Mouse (Mus musculus) gonadal fat pad, adult 2 months (tissue): ENCODE measurements around the gene Pde11a. TPM values are rescaled to one million over a fixed set of nuclear protein-coding genes. Genes with fewer than 3 reads are reported as not detected.

Experiments used
- DNase-seq: peaks from one replicate; pipeline ENCODE4 v3.0.0-alpha.2; 2012; ENCODE audit warnings: low read depth
- polyA plus RNA-seq: library from polyadenylated mRNA; depleted of rRNA; stranded (reverse); fragments of >200 nt; gene quantifications from 2 replicates; pipeline ENCODE4 v1.2.3, GENCODE M21; 2012

Pde11a gene
- polyA plus RNA-seq, 1 experiment: 1.0 TPM

DNA sequence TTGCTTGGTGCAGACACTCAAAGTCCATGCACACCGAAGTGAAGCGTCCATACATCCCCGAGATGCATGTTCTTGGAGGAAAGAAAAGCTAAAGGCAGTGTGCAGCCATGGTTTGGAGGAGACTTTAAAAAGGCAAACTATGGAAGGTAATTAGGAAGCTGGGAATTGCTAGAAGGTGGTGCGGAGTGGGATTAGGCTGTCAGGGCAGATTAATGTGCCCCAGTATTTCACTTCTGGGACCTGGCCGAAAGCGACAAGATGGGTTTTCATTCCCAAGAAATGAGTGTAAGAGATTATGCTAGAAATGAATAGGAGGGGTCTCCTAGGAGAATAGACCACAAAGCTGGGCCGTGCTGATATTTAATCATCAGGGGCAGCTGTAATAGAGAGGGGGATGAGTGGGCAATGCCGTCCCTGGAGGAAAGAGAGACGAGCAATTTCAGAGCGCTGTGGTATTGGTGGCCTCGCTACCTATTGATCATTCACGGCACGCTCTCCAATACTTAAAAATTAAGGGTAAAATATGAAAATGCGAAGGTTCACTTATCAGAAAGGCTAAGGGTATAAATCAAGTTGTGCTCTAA lies 284.7 kb downstream of the Pde11a start:
- no peak for DNase-seq

DNA sequence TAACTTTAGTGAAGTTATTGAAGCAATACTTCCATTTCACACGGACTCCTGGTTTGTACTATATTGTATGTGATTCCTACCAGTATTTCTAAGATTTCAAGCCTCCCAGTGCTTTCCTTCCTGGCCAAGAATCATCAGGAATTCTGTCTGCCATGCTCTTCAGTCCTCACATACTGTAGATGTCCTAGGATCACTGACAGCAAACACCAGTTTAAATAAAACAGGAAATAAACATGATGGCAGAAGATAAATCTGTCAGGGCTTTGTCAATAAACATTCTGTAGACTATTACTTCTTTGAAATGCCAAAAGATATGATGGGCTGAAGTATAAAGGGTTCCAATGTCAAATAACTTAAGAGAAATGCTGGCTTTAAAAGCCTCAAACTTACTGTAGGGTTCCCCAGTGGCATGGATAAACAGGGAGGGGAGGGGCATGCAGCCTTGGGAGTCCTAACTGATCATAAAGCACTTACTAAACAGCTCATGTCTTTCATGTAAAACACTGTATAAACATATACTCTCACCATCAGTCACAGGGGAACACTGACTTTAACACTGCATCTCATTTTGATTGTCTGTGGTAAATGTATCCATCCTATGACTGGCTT lies 285.6 kb downstream of the Pde11a start:
- no peak for DNase-seq

DNA sequence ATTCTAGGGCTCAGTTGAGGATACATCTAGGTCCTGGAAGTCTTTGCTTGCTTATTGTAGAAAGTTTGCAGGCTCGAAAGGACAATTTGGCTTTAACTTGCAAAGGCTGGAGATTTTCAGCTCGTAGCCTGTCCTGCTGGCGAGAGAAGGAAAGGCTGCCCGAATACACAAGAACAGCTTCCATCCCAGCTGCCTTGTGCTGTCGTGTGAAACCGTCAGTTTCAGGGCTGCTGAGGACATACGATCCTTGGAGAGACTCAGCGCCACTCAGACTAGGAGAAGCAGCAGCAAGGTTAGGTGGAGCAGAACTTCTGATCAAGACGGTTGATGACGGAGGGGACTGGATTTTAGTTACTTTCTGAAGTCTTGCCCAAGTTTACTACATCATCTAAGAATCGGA lies 287.2 kb downstream of the Pde11a start:
- no peak for DNase-seq

DNA sequence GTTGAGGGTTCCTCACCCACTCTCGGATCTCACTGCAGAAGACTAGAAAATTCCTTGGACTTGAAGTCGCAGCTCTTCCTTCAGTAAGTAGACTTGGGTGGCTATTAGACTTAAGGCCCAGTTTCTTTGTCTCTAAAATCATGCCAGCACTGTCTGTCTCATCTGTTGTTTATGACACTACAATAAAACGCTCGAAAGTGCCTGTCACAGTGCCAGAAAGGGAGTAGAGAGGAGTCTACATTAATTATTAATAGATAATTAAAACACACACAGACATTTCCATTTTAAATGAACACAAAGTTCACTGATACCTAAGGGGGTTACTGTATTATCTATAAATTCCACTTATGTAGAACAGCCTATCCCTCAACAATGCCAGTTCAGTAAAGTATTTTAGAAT lies 287.7 kb downstream of the Pde11a start:
- DNase-seq: no peak

DNA sequence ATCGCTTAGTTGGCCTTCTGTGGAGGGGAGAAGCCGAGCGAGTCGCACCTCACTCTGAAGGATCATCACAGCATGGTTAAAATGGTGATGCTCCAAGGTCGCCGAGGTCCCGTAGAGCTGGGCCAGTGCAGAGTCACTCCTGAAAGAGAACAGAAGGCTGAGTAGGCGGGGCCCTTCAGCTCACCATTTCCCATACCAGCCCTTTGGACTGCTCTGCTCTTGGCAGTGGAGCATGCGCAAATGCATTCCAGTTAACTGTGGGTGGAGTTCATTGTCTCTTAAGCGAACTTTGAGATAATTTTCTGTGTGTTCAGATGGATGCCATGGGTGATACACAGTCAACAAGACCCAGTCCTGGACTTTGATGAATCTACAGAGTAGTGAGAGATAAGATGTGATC lies 288.5 kb downstream of the Pde11a start:
- no peak for DNase-seq

DNA sequence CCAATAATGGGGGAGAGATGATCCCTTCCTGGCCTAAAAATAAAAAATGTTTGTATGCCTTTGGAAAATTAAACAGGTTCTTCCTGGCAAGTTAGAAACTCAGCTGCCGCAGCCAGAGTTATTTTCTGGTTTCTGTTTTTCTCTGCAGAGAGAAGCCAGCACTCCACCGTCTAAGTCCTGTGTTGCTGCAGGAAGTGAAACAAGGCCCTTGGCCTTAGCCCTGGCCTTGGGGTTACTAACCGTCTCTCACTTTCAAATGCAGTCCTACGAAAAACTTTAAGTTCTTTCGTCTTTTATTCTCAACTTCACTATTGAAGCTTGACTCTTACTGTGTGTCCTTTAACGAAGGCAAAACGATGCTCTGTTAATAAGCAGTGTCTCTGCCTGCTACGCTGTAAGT lies 289.0 kb downstream of the Pde11a start:
- DNase-seq: no peak

DNA sequence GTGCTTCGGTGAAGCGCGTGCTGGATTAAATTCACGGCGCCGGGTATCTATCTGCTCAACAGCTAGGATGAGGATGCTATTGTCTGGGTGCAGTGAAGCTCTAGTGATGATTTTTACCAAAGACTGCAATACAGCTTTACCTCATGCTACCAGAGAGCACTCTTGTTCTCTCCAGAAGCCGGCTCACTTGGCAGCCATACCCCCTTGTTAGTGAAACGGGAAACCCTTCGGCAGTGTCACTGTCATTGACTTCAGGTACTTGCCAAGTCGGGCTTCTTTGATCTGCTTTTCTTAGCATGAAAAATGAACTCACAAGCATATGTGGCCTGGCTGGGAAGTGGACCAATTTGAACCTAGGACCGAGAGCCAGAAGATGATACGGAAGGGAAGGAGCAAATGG lies 290.8 kb downstream of the Pde11a start:
- DNase-seq: no peak

DNA sequence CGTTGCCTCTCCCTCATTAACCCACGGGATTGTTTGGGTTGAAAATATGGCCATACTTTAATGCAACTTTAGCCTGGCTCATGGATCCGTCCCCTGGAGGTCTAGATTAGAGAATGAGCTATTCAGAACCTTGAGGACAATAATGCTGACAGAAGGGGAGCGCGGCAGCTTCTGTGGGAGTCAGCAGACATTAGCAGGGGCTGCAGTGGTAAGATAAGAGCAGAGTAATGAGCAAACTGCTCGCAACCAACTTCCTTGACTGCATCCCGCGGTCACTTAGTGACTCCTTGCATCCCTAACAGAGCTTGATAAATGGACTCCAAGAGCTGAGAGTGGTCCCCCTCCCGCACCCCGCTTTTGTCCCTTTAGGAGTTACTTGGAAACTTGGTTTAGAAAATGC lies 296.4 kb downstream of the Pde11a start:
- DNase-seq: no peak

DNA sequence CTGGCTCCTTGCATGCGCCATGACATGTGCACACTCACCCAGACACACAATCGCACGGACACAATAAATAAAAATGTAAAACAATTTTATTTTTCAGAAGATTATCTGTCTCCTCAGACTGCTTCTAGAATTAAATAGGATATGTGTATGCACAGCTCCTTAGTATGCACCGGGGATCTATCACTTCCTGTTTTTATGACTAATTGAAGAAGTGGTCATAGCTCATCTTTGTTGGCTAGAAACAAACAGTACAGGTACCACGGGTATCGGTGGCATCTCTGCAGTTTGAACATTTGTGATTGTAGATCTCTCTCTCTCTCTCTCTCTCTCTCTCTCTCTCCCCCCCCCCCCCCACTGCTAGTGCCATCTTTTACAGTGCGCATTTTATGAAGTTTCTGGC lies 298.5 kb downstream of the Pde11a start:
- no peak for DNase-seq

DNA sequence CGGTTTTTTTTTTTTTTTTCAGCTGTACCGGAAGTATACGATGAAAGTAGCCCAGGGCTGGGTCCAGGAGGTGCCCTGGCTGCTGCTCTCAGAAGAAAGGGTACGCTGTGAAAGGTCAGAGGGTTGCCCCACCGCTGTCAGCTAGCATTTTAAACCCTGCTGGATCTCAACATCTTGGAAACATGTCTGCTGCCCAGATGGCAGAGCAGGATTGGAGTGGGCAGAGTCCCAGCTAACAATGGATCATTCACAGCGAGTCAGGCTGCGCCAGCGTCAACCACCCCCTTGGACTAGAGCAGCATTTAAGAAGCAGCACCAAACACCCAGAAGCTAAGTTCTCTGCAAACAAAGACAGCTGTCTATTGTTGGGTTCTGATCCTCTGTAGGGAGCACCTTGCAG lies 308.5 kb downstream of the Pde11a start:
- no peak for DNase-seq

DNA sequence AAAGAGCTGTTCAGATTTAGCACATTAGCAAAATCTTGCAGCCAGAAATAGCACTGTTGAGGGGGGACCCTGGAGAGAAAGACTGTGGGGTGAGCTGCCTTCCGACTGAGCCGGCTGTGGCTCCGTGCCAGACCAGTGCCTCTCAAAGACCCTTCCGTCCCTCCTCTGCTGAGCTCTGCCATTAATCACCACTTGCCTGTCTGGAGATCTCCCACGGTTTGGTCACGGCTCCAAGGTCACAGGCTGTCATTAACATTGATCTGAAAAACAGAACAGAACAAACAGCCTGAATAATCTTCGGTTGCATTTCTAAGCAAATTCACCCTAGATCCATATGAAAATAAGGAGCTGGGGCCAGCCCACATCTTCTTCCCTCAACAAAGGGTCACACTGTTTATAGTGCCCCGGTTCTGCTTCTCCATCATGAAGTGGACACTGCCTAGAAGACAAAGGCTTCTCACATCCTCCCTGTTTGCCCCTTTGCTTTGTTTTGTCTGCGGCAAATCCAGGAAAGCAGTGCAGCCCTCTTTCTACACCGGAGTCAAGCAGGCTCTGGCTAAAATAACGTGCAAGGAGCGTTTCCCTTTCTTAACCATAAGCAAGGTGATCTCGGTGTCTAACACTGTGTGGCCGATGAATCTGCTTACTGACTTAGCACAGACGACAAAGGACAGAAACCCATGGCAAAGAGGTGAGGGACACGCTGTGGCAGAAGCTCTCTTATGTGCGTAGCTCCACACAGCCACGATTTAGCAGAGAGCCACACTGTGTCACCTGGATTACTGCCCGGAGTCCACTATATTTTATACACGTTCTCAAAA lies 309.3 kb downstream of the Pde11a start:
- no peak for DNase-seq

DNA sequence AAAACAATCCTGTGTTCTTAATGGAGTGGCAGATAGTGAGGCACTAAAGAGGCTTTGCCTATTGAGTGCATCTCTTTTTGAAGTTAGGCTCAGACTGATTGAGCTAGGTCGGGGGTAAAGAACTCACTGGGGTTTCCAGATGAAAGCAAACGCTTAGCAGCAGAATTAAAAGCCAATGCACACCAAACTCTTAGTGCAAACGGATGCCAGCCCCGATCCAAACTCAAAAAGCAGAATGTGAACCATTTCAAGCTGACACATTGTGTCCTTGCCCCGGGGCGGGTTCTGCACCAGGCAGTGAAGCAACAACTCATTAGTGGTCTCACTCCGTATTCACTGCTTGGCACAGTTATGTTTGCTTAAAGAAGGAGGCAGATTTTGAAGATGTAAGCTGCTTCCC lies 321.7 kb downstream of the Pde11a start:
- no peak for DNase-seq

DNA sequence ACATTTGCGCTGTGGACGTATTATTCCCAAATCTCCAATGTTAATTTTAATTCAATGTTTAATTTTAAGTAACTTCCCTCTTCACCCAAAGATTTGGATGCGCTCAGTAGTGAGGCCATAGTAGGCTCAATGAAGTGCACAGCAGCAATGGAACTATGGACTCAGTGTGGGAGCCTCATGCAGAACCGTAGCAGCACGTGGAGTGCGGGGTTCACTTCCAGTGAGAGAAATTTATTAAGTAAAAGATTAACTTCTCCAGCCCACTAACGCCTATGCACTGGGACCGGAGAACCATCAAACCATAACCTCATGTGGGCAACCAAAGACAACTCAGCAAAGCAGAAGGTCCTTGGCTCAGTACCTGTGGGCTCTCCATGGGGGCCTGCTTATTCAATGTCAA lies 322.4 kb downstream of the Pde11a start:
- DNase-seq: no peak

DNA sequence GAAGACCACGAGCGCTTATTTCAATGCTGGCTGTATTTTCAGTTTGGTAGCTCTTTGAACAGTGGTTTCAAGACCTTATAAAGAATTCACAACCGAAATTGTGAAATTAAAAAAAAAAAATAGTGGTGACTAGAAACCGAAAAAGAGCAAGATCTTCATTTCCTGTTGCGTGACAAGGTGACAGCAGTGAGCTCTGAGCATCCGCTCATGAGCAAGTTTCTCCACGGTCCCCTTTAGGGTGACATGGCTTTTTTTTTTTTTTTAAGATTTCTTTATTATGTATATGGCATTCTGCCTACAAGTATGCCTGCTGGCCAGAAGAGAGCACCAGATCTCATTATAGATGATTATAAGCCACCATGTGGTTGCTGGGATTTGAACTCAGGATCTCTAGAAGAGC lies 323.1 kb downstream of the Pde11a start:
- DNase-seq: no peak

DNA sequence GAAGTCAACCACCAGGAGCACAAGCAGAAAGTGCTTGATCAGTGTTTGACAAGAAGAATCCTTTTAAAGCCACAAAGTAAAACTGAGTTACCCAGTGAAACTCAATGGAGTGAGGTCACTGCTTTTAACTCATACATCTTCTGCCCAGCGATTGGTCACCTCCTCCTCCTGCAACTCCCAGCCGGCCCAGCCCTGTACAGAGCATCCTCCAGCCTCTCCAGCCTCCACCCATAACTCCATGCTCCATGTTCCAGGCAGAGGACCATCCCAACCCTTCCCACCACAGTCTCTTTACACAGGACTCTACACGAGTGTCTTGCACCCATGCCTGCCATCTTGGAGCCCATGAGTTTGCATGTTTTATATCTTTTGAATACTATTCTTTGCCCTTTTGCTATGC lies 323.9 kb downstream of the Pde11a start:
- no peak for DNase-seq

DNA sequence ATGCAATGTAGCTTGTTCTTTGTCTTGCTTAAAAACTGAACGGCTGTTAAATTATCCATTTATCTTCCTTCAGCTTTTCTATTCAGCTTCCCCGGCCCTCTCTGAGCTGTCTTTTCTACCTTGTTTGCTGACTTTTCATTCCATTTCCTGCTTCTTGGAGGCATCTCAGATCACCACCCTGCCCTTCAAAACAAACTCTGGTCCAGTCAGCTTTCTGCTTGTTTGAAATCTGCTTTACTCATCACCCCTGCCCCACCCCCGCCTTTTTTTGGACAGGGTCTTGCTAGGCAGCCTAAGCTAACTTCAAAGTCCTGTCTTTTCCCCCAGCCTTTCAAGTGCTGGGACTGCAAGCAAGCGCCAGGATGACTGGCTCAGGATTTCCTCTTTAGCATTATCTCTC lies 332.4 kb downstream of the Pde11a start:
- no peak for DNase-seq

DNA sequence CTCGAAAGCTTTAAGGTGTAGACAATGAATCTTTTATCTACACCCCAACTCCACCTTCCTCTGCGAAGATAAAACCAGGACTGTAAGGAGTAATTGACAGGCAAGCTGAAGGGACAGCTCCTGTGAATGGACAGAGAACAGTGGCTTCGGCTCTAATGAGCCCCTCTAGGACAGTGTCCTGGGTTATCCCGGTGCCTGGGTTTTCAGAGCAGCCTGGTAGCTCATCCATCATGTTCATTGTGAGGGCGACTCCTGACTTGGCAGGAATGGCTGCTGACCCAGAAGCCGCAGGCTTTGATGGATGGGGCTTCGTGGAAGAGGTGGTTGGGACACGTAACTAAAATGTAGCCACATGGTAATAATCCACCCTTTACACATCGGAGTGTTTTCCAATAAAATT lies 335.7 kb downstream of the Pde11a start:
- DNase-seq: no peak

DNA sequence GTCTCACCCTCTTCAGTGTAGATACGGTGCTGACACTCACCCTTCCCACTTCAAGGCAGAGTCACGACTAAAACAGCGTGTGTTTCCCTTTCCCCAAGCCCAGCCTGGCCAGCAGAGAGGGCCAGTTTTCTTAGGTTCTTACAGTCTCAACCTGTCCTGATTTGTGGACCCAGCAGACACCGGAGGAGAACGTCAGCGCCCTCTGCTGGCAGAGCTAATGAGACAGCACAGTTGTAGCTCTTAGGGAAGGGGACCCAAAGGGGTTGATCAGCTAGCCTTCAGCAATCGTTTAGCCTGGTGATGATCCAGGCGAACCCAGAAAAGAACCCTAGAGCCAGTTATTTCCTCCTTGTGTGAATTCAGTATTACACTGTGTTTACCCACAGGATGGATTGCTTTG lies 337.2 kb downstream of the Pde11a start:
- DNase-seq: no peak

DNA sequence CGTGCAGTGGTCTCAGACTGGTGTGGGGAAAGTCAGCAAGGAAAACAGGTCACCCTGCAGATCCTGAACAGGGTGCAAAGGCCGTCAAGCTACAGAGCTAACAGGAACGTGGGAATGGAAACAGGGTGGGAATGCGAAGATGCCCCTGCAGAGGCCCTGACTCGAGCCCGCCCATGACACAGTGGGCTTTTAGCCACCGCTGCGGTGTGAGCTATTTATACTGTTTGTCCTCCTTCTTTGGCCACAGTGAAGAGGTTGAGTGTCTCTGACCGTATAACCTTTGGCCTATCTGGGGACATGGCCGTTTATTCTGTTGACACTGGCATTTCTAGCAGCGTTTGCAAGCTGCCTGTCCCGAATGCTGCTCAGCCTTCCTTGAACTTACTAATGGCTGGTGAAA lies 338.9 kb downstream of the Pde11a start:
- no peak for DNase-seq

DNA sequence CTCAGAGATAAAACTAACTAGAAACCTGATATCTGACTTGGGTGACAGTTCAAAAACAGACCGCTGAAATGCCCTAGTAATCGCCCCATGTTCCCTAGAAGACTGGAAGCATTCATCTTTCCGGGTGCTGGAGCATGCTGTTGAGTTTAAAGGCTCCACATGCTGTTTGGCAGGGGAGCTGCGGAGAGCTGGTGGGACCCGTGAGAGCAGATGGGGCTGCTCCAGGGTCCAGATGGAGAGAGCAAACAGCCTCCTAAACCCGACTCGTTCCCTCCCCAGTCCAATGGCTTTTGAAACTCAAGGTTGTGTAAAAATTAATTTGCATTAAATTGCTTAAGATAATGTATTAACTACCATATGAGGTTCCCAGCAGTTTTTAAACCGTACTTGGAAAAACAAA lies 339.9 kb downstream of the Pde11a start:
- DNase-seq: no peak

DNA sequence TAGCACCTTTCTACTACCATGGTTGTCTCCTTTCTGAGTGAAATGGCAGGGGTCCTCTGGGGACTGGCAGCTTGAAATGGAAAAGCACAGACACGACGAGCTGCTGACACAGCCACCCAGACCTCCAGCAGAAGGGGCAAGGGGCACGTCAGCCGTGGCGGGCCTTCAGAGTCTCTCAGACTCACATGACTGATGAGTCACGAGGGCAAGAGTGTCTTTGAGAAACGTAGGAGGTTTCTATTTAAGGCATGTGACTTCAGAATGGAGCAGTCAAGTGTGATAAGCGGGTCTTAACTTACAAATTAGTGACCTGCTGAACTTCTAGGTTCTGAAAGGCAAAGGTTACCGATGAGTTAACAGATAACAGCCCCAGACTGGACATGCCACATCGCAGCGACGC lies 340.8 kb downstream of the Pde11a start:
- no peak for DNase-seq

DNA sequence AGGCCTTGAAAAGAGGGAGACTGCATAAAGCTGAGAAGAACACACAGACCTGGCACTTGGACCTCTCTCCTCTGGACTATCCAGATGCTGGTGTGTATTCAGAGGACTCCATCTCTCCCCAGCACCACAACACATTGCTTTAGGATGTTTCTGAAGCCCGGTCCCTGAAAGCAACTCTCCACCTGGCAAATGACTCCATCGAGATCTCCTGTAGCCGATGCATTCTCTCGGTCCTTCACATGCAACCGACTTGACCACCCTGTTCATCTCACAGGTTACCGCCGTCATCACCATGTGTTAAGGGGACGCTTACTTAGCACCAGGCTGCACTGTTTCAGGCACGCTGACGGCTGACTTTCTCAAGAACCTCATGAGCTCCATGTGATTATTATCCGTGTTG lies 343.7 kb downstream of the Pde11a start:
- DNase-seq: no peak

DNA sequence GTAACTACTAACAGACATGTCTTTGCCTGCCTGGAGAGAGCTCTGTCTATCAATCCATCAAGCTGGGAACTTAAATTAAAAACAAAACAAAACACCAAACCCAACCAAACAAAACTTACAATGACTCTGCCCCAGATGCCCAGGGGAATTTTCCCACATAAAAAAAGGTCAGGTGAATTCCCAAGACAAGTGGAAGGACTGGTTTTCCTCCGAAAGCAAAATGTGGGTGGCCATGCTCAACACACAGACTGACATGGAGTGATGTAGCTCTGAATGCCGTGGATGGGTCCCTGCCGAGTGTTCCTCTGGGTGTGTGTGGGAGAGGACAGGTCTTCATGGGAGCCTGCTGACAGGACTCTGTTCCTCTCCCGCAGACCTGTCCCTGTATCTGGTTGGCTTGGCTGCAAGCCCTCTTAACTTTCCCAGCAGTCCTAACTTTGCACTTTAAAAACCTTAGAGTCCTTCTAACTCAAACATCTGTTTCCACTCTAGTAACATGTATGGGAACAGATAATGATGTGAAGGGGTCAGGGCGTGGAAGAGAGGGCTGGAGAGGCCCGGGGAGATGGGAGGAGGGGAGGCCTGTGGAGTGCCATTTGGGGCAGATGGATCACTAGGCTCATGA lies 346.9 kb downstream of the Pde11a start:
- no peak for DNase-seq
